Mouse (Mus musculus) gastrocnemius, postnatal 14 days (tissue): Measurements from ENCODE around the gene Ifna4. TPM values are rescaled to one million over a fixed set of nuclear protein-coding genes. Genes with fewer than 3 reads are reported as not detected.

Experiments
- DNase-seq: peaks from one replicate; pipeline ENCODE4 v3.0.0; 2021; ENCODE audit warnings: mixed read lengths
- intact Hi-C: fragments of 180-260 bp; cut with DNase I; formaldehyde crosslinking; loops from one replicate; pipeline ENCODE4 v1.15.1; 2025; ENCODE audit warnings: low total_unique reads
- total RNA-seq, 2 experiments: library from RNA; stranded (reverse); gene quantifications; 2 replicates each; pipeline ENCODE4 v1.2.3; 2021

The Ifna4 gene
- total RNA-seq, 2 experiments from 2014 or later = not detected

DNA sequence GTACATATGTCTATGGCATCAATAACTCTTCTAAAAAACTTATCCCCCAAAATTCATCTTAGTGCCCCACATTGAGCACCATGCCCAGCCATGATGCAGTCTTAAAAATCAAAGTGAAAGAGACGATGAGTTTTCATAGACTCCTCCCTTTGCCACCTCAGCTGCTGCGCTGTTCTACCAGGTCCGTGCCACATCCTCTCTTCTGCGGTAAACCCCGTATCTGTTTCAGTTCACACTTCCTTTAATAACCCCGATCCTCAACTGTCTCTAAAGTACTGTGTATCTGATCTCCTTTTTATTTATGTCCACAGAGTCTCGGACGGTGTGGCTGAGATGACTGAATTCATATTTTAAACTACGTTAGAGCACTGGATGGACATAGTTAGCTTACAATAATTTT lies 22.9 kb downstream of the Ifna4 start:
- intact Hi-C loops = no loop called here
- DNase-seq = no peak

GRCm38 (mm10) chr4:88865011-88865569 lies 23.4 kb downstream of the Ifna4 start:
- intact Hi-C loops = no loop called here
- no peak for DNase-seq

- intact Hi-C loops = no loop called here
- peak; percentile 59 for DNase-seq
These were observed 25.8 kb downstream of the Ifna4 start for GRCm38 (mm10) chr4:88867366-88867925.

GRCm38 (mm10) chr4:88867926-88868911 lies 26.6 kb downstream of the Ifna4 start:
- DNase-seq = no peak
- intact Hi-C loops = no loop called here

- intact Hi-C loops = loop anchor here (2.0 kb wide), 1 partner anchor 256 kb away; no protein-coding TSS in a partner anchor
- no peak for DNase-seq
These were observed 31.0 kb downstream of the Ifna4 start for GRCm38 (mm10) chr4:88872691-88873090.

DNA sequence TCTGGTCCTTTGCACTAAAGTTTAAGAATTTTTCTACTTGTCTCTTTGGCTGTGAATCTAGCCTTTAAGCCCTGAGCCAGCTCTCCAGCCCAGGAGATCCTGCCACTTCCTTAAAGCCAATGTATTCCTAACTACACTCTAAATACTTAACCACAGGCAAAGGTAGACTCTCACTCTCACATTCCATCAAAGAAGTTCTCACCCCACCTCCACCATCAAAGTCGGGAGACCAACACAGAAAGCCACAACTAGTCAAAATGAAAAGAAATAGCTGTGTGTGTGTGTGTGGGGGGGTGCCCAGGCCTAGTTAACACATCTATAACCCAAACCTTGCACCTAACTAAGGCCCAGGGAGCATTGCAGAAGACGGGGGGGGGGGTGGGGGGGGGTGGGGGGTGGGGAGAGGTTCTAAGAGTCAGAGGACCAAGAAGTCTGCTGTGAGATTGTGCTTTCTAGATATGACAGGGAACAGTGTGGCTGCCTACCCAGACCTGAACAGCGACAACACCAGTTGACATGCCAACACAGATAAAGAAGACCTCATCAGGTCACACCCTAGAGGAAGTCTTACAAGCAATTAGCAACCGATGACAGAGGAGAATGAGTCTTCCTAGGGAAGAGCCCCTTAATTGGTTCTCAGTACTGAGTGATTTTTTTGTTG lies 33.9 kb downstream of the Ifna4 start:
- DNase-seq = no peak
- intact Hi-C loops = no loop called here

DNA sequence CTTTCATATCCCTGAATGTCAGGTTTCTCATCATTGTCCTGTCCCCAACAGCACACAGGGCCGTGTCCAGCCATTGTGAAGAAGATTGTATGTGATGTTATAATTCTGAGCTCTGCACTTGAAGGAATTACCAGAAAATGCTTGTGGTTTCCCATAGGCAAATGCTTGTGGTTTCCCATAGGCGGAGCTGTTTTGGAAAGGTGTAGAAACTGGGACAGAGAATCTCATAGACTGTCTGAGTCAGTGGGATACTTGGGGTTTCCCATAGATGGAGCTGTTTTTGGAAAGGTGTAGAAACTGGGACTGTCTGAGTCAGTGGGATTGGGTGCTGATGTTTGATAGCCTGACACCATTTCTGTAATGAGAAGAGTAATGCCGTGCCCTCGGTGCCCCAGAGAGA lies 34.9 kb downstream of the Ifna4 start:
- intact Hi-C loops = no loop called here

DNA sequence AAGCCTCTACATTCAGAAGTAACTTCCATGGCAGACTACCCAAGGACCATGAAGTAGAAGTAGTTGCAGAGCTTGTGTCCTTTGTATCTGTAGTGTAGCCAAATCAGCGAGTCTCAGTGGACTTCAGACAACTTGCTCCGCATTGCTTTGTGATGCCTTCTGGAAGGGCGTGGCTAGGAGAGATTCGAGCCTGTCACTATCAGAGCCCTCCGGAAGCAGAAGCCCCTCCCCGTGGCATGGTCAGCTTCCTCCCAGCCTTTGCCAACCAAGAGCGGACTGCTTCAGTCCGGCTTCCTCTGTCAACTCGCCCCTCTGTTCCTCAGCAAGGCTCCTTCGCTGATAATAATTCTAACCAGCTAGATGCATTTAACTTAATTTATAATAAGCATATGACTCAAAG lies 36.6 kb downstream of the Ifna4 start:
- intact Hi-C loops = no loop called here
- DNase-seq = no peak

More for the DNA sequence above, 34.9 kb downstream of the Ifna4 start:
- no peak for DNase-seq

GRCm38 (mm10) chr4:88878772-88879171 lies 37.1 kb downstream of the Ifna4 start:
- intact Hi-C loops = no loop called here
- DNase-seq = no peak

DNA sequence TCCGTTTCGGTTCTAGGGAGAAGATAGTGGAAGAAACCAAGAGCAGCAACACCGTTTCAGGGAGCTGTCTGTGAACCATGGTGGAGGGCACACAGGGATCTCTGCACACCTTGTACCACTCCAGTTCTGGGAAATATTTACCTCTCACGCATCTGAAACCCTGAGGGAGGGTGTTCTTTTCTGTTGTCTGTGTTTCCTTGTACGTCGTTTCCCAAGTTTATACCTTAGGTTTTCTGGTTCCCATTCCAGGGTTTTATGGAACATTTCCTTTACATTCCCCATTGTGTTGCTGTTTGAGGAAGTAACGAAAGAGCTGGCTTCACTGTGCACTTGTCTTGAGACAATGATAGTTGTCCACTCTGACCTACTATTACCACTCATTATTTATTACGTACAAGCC lies 38.4 kb downstream of the Ifna4 start, which contains the start of gene Ifne:
Gene Ifne (minus strand): TSS at position 101 of the 400 bp plus-strand sequence.
- no peak for DNase-seq
- intact Hi-C loops = no loop called here

DNA sequence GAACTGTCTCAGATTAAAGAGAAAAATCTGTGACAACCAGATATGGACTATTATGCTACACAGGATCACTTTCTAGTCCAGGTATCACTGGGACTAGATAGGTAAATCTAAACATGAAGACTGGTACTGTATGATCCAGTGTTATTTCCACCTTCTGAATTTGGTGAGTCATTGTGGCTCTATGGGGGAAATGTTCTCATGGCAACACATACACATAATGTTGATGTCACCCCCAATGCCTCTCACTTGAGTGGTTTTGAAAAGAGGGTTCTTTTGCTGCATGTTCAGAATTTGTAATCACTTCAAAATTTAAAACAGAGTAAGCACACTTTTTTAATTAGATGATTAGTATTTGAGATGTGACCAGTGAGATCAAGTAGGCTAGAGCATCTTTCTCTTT lies 46.6 kb downstream of the Ifna4 start:
- DNase-seq = no peak
- intact Hi-C loops = no loop called here

Other genes starting within 250 kb of the Ifna4 start
- gene Ifna9, start 249.5 kb upstream of the Ifna4 start, total RNA-seq = not detected
- gene Ifna12, start 238.5 kb upstream of the Ifna4 start, total RNA-seq = not detected
- gene C87499, start 207.4 kb upstream of the Ifna4 start, total RNA-seq = not detected
- gene Ifna13, start 197.4 kb upstream of the Ifna4 start, total RNA-seq = not detected
- gene Ifna16, start 164.9 kb upstream of the Ifna4 start, total RNA-seq = not detected
- gene Ifna2, start 157.9 kb upstream of the Ifna4 start, total RNA-seq = not detected
- gene Ifnab, start 150.5 kb upstream of the Ifna4 start, total RNA-seq = not detected
- gene Gm26566, start 120.1 kb upstream of the Ifna4 start, total RNA-seq = under 1 TPM in 1 of 2 experiments, not detected in 1; 0.41 TPM
- gene Klhl9, start 119.4 kb upstream of the Ifna4 start, total RNA-seq = 10 to 100 TPM; 51.0 to 57.1 TPM
- not detected for gene Gm13271, start 87.0 kb upstream of the Ifna4 start, total RNA-seq
- not detected for gene Gm13283, start 81.7 kb upstream of the Ifna4 start, total RNA-seq
- gene Gm13290, start 68.0 kb upstream of the Ifna4 start, total RNA-seq = not detected
- gene Gm13289, start 64.9 kb upstream of the Ifna4 start, total RNA-seq = not detected
- not detected for gene Gm13272, start 62.0 kb upstream of the Ifna4 start, total RNA-seq
- not detected for gene Ifnz, start 59.7 kb upstream of the Ifna4 start, total RNA-seq
- gene Gm13276, start 56.2 kb upstream of the Ifna4 start, total RNA-seq = not detected
- gene Gm13277, start 53.2 kb upstream of the Ifna4 start, total RNA-seq = not detected
- gene Gm13278, start 50.3 kb upstream of the Ifna4 start, total RNA-seq = not detected
- gene Gm13275, start 47.4 kb upstream of the Ifna4 start, total RNA-seq = not detected
- not detected for gene Gm13279, start 44.5 kb upstream of the Ifna4 start, total RNA-seq
- not detected for gene Gm13285, start 42.2 kb upstream of the Ifna4 start, total RNA-seq
- not detected for gene Gm13287, start 38.6 kb upstream of the Ifna4 start, total RNA-seq
- not detected for gene Gm13288, start 36.3 kb upstream of the Ifna4 start, total RNA-seq
- gene Ifna7, start 25.6 kb upstream of the Ifna4 start, total RNA-seq = not detected
- not detected for gene Ifna11, start 21.9 kb upstream of the Ifna4 start, total RNA-seq
- gene Ifna6, start 14.4 kb upstream of the Ifna4 start, total RNA-seq = not detected
- gene Ifna5, start 6.3 kb upstream of the Ifna4 start, total RNA-seq = not detected
- gene Ifna1, start 8.2 kb downstream of the Ifna4 start, total RNA-seq = not detected
- not detected for gene Ifne, start 38.3 kb downstream of the Ifna4 start, total RNA-seq